Mouse (Mus musculus) lung, embryonic 16.5 days (tissue): ENCODE data around the gene Lasp1. TPM values are rescaled to one million over a fixed set of nuclear protein-coding genes. Genes with fewer than 3 reads are reported as not detected.
A peak's percentile ranks its signal among the peaks of the same experiment; 100 is the strongest.

Experiments used
- ATAC-seq: fragments of 200-750 bp; cut with Nextera tagmentation; 2 replicates; pipeline ENCODE4 v1.8.0; 2017; ENCODE audit warnings: low read depth, mild to moderate bottlenecking, moderate library complexity
- H3K27ac ChIP-seq: fragments of 300-500 bp; sonication (generic); 2 replicates; pipeline ENCODE4 v1.5.1; 2014; ENCODE audit warnings: mild to moderate bottlenecking, control low read depth, low read length
- H3K27me3 ChIP-seq: fragments of 300-500 bp; sonication (generic); 2 replicates; pipeline ENCODE4 v1.6.1; 2014; ENCODE audit warnings: low read depth, low read length, mixed read lengths; ENCODE audit not compliant: control insufficient read depth, insufficient read depth
- H3K36me3 ChIP-seq: fragments of 300-500 bp; sonication (generic); 2 replicates; pipeline ENCODE4 v1.6.1; 2014; ENCODE audit warnings: low read length; ENCODE audit not compliant: control insufficient read depth, insufficient read depth
- H3K4me1 ChIP-seq: fragments of 300-500 bp; sonication (generic); replicated peaks from 2 replicates; pipeline ENCODE4 v1.6.1; 2014; ENCODE audit warnings: low read length, mixed read lengths; ENCODE audit not compliant: control insufficient read depth, insufficient read depth
- H3K4me2 ChIP-seq: fragments of 300-500 bp; sonication (generic); 2 replicates; pipeline ENCODE4 v1.6.1; 2014; ENCODE audit warnings: low read depth, low read length, control low read depth
- H3K4me3 ChIP-seq: fragments of 300-500 bp; sonication (generic); 2 replicates; pipeline ENCODE4 v1.5.1; 2014; ENCODE audit warnings: mild to moderate bottlenecking, low read length, control low read depth
- H3K9ac ChIP-seq: fragments of 300-500 bp; sonication (generic); 2 replicates; pipeline ENCODE4 v1.6.1; 2014; ENCODE audit warnings: low read length, control low read depth
- H3K9me3 ChIP-seq: fragments of 300-500 bp; sonication (generic); 2 replicates; pipeline ENCODE4 v1.6.1; 2016; ENCODE audit warnings: low read length; ENCODE audit not compliant: control insufficient read depth
- WGBS: fragments of 180-500 bp; shearing (Covaris S2); extraction: QIAGEN DNeasy Blood & Tissue Kit; methylation state at CpG from one replicate; pipeline ENCODE4 v1.1.7; 2014; 5-methylcytosine and 5-hydroxymethylcytosine counted together
- polyA plus RNA-seq: library from polyadenylated mRNA; unstranded; fragments of >200 nt; fragmentation: Nextera tagmentation; extraction: Ambion mirVana; gene quantifications from 2 replicates; pipeline ENCODE4 v1.2.1, GENCODE M21; 2015

Lasp1 gene
- polyA plus RNA-seq, 1 experiment from 2014 or later = 167 TPM

- peak; percentile 18; the same call in 1 of the 2 replicates for ATAC-seq
- Histone ChIP-seq H3K9ac (no peak overlapping the region; the same call in 1 of the 2 replicates), H3K36me3 (peaks cover 14% of the 10 kb centered on the region; the same call in 1 of the 2 replicates), H3K4me1 (peaks cover 93% of the 10 kb centered on the region), H3K4me3 (no peak overlapping the region), H3K4me2 (no peak overlapping the region), H3K27ac (peak overlapping the region; percentile 47), H3K9me3 (no peaks in the 10 kb centered on the region), H3K27me3 (no peaks in the 10 kb centered on the region)
- WGBS = 30% methylated on average over 7 of the region's 7 CpGs
These were observed 14.3 kb downstream of the Lasp1 start for GRCm38 (mm10) chr11:97813085-97813484.

DNA sequence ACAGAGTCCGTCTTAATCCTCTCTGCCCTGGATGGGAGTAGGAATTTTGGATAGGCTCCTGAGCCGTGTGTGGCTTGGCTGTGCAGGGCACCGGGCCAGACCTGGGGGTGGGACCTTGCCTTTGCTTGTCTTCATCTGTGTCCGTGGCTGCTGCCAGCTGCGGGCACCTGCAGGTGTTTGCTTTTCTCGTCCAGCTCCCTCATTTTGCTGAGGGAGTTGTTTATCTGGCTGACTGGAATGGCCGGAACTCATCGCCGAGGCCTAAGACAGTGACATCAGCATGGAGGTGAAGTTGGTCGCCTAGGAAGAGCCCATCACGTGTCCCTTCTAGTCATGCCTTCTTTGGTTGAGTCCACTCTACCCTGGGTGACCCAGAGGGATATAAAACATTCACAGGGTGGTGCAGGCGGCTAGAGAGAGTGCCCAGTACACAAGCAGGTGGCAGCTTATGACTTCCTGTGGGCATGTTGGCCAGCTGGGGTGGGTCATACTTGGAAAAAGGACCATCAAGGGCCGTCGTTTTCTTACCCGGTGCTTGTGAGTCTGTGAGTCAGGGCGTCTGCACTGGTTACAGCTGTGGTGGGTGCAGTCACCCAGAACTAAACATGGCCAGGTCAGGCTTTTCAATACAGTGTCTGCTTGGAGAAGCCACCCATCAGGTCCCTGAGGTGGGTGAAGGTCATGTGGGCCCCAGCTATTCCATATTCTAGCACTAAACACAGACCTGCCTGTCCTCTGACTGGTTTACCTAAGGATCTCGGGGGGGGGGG, 15.1 kb downstream of the Lasp1 start:
- Histone ChIP-seq H3K9me3 (no peaks in the 10 kb centered on the region), H3K4me1 (peaks cover 93% of the 10 kb centered on the region), H3K4me2 (no peak overlapping the region), H3K9ac (no peak overlapping the region; the same call in 1 of the 2 replicates), H3K36me3 (peaks cover 14% of the 10 kb centered on the region; the same call in 1 of the 2 replicates), H3K27ac (peak overlapping the region; percentile 59), H3K4me3 (no peak overlapping the region), H3K27me3 (no peaks in the 10 kb centered on the region)
- ATAC-seq = no peak
- WGBS = 52% methylated on average over 17 of the region's 17 CpGs

DNA sequence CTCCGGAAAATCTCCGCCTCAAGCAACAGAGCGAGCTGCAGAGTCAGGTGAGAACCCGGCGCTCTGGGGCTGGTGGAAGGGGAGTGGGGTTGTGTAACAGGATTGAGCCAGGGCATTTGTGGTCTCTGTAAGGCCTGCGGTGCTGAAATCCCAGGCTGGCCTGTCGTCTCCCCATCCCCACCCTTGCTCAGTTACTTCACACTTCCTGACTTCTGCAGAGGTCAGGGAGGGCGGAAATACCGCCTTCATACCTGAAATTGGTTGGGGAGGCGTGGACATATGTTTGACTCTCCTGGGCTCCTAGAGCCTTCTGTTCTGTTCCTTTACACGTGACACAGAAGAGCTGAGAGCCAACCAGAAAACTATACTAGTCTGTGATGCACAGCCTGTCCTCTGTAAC, 16.9 kb downstream of the Lasp1 start:
- peaks cover 79% of the 10 kb centered on the region for H3K4me1 ChIP-seq
- H3K9me3 ChIP-seq = no peaks in the 10 kb centered on the region
- H3K9ac ChIP-seq = peak overlapping the region; percentile 13; the same call in 1 of the 2 replicates
- 67% methylated on average over 11 of the region's 11 CpGs for WGBS
- H3K4me3 ChIP-seq = no peak overlapping the region
- H3K36me3 ChIP-seq = peaks cover 14% of the 10 kb centered on the region; the same call in 1 of the 2 replicates
- no peak overlapping the region for H3K4me2 ChIP-seq
- no peaks in the 10 kb centered on the region for H3K27me3 ChIP-seq
- ATAC-seq = no peak
- H3K27ac ChIP-seq = peak overlapping the region; percentile 55

GRCm38 (mm10) chr11:97816176-97816575, 17.4 kb downstream of the Lasp1 start:
- H3K4me1 ChIP-seq = peaks cover 75% of the 10 kb centered on the region
- H3K9ac ChIP-seq = peak overlapping the region; percentile 13; the same call in 1 of the 2 replicates
- H3K27ac ChIP-seq = peak overlapping the region; percentile 55
- no peak overlapping the region for H3K4me2 ChIP-seq
- H3K27me3 ChIP-seq = no peaks in the 10 kb centered on the region
- H3K36me3 ChIP-seq = peaks cover 14% of the 10 kb centered on the region; the same call in 1 of the 2 replicates
- H3K4me3 ChIP-seq = no peak overlapping the region
- H3K9me3 ChIP-seq = no peaks in the 10 kb centered on the region
- ATAC-seq = no peak
- 70% methylated on average over 5 of the region's 5 CpGs for whole genome bisulfite sequencing

DNA sequence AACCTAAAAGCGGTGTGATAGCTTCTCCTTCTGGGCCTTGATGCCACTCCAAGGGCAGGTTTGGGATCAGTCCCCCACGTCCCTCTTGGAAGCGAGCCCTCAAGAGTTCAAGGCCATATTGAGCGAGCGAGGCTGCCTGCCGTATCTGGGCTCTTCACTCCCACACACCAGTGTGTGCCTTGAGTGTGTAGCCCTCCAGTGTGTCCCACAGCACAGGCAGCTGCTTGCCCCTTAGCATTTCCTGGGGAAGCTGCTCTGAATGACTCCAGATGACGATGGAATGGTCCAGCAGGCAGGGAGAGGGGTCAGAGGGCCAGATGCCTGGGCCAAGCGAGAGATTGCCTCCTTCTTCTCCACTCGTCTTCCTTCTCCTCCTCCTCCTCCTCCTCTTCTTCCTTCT, 18.1 kb downstream of the Lasp1 start:
- no peak overlapping the region for H3K4me2 ChIP-seq
- H3K4me3 ChIP-seq = no peak overlapping the region
- WGBS = 38% methylated on average over 9 of the region's 9 CpGs
- H3K27ac ChIP-seq = peak overlapping the region; percentile 80
- H3K9me3 ChIP-seq = no peaks in the 10 kb centered on the region
- no peaks in the 10 kb centered on the region for H3K27me3 ChIP-seq
- no peak for ATAC-seq
- H3K36me3 ChIP-seq = peaks cover 16% of the 10 kb centered on the region; the same call in 1 of the 2 replicates
- H3K4me1 ChIP-seq = peaks cover 68% of the 10 kb centered on the region
- peak overlapping the region; percentile 27; the same call in 1 of the 2 replicates for H3K9ac ChIP-seq

DNA sequence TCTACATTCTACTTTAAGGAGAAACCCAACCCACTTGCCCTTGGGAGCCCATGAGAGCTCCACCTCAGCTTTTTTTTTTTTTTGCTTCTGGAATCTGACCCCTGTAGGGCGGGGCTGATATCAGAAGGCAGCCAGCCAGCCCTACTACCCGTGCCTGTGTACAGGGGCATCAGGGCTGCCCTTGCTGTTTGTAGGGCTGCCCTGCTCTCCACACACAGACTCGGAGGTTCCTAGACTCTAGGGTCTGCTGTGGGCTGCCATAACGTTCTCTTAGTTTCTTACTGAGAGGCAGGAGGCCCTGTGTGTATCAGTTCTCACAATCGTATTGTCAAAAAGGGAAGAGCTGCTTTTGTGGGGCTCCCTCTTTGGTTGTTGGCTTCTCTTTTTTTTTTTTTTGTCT, 18.6 kb downstream of the Lasp1 start:
- peaks cover 63% of the 10 kb centered on the region for H3K4me1 ChIP-seq
- peaks cover 16% of the 10 kb centered on the region; the same call in 1 of the 2 replicates for H3K36me3 ChIP-seq
- H3K4me3 ChIP-seq = no peak overlapping the region
- H3K9ac ChIP-seq = no peak overlapping the region
- no peaks in the 10 kb centered on the region for H3K27me3 ChIP-seq
- H3K27ac ChIP-seq = peak overlapping the region; percentile 55
- H3K4me2 ChIP-seq = no peak overlapping the region
- H3K9me3 ChIP-seq = no peaks in the 10 kb centered on the region
- ATAC-seq = no peak
- WGBS = 29% methylated on average over 5 of the region's 5 CpGs

- H3K4me3 ChIP-seq = no peak overlapping the region
- 0 out of 2 replicates have a peak overlapping the region, but pooled peaks have one; percentile 13 for H3K9ac ChIP-seq
- WGBS = 57% methylated on average over 6 of the region's 6 CpGs
- H3K4me1 ChIP-seq = peaks cover 57% of the 10 kb centered on the region
- peaks cover 18% of the 10 kb centered on the region for H3K36me3 ChIP-seq
- no peaks in the 10 kb centered on the region for H3K9me3 ChIP-seq
- peak overlapping the region; percentile 6; the same call in 1 of the 2 replicates for H3K4me2 ChIP-seq
- peak overlapping the region; percentile 90 for H3K27ac ChIP-seq
- H3K27me3 ChIP-seq = no peaks in the 10 kb centered on the region
- ATAC-seq = no peak
These were observed 19.2 kb downstream of the Lasp1 start for GRCm38 (mm10) chr11:97818003-97818402.

DNA sequence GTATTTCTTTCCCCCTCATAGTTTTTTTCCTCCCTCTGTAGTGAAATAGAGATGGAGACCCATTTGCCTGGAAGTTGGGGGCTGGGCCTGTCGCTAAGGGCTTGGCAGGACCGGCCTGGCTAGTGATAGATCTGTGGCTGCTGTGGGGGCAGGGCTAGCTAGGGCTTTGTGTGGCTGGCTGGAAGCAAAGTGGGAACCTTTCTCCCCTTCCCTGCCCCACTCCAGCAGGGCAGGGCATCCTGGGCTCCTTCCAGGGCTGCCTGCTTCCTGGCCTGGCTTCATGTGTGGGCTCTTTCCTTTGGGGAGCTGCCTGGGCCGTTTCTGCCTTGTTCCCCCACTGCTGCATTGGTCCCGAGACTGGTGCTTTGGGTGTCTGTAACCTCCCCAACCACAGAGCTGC, 19.8 kb downstream of the Lasp1 start:
- H3K4me3 ChIP-seq = no peak overlapping the region
- no peaks in the 10 kb centered on the region for H3K27me3 ChIP-seq
- no peaks in the 10 kb centered on the region for H3K9me3 ChIP-seq
- peaks cover 51% of the 10 kb centered on the region for H3K4me1 ChIP-seq
- peaks cover 18% of the 10 kb centered on the region for H3K36me3 ChIP-seq
- H3K9ac ChIP-seq = peak overlapping the region; percentile 49
- peak overlapping the region; percentile 90 for H3K27ac ChIP-seq
- peak overlapping the region; percentile 6; the same call in 1 of the 2 replicates for H3K4me2 ChIP-seq
- peak; percentile 78 for ATAC-seq
- WGBS = 6% methylated on average over 4 of the region's 4 CpGs

GRCm38 (mm10) chr11:97819102-97819501, 20.3 kb downstream of the Lasp1 start:
- 40% methylated on average over 4 of the region's 4 CpGs for WGBS
- Histone ChIP-seq H3K9me3 (no peaks in the 10 kb centered on the region), H3K36me3 (peaks cover 18% of the 10 kb centered on the region), H3K4me2 (no peak overlapping the region), H3K4me1 (peaks cover 46% of the 10 kb centered on the region), H3K27me3 (no peaks in the 10 kb centered on the region), H3K27ac (peak overlapping the region; percentile 90), H3K4me3 (no peak overlapping the region), H3K9ac (no peak overlapping the region; the same call in 1 of the 2 replicates)
- ATAC-seq = no peak
